Mouse (Mus musculus): ENCODE results near the gene Efna5.

Gene Efna5

DNA sequence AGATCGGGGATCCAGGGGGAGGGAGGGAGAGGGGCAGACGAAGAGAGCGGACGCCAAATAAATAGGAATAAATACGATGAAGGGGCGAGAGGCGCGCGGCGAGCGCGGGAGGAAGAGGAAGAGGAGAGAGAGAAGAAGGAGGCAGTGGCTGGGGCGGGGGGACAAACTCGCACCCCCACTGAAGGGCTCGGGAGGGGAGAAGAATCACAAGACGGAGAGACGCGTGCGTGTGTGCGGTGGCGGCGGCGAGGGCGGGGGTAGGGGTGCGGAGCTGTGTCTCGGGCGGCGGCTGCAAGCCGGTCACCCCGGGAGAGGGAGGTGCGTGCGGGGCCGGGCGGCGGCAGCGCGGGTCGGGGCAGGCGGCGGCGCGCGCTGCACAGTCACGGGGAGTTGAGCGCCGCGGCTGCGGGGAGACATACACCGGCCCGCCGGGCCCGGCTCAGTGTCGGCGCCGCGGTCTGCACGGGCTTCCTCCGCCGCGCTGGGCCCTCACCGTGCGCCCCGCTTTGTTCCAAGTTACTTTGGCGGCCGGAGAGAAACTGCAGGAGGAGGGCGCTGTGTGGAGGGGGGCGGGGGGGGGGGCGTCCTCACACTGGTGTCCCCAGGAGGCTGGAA, at the start of gene Efna5:
Efna5 (minus strand) TSS at position 142 of the 615 bp plus-strand sequence.
- peak; percentile 55 for DNase-seq

GRCm38 (mm10) chr17:62915304-62915703, 34.2 kb upstream of the Efna5 start:
- DNase-seq: no peak

- DNase-seq: no peak
These were observed 24.8 kb upstream of the Efna5 start for GRCm38 (mm10) chr17:62905692-62906445.

DNA sequence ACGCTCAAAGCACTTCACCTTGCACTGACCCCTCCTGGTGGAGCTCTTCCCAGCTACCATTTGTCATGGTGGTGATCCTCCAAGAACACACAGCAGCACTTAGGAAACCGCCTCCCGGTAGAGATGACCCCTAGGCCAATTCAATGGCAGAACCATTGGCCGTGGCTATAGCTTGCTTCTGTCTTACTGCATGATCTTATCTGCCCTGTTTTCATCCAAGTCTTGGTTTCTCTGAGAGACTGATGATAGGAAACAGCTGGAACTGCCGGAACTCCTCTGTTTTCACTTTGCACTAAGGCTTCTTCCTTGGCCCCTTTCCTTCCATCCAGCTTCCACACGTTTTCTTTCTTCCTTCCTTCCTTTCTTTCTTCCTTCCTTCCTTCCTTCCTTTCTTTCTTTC, 17.9 kb upstream of the Efna5 start:
- peak; percentile 12 for DNase-seq

GRCm38 (mm10) chr17:62889991-62890390, 8.9 kb upstream of the Efna5 start:
- DNase-seq: no peak

DNA sequence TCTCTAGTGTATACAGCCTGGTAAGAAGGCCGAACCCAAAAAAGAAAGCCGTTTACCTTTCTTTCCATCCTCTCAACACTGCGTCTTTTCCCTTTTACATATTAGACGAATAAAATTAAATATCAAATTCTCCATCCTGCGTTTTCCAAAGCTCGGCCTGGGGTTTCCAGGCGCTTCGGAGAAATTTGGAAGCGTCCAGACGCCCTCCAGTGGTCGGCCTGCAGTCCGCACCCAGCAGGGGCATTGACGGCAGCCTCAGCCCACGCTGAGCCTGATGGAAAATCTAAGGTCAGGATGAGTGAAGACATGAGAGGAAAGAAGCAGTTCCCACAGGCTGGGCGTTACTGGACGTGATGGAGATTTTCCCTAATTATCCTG, 3.0 kb upstream of the Efna5 start:
- DNase-seq: peak; percentile 89

GRCm38 (mm10) chr17:62883476-62884128, 2.5 kb upstream of the Efna5 start:
- DNase-seq: peak; percentile 57

DNA sequence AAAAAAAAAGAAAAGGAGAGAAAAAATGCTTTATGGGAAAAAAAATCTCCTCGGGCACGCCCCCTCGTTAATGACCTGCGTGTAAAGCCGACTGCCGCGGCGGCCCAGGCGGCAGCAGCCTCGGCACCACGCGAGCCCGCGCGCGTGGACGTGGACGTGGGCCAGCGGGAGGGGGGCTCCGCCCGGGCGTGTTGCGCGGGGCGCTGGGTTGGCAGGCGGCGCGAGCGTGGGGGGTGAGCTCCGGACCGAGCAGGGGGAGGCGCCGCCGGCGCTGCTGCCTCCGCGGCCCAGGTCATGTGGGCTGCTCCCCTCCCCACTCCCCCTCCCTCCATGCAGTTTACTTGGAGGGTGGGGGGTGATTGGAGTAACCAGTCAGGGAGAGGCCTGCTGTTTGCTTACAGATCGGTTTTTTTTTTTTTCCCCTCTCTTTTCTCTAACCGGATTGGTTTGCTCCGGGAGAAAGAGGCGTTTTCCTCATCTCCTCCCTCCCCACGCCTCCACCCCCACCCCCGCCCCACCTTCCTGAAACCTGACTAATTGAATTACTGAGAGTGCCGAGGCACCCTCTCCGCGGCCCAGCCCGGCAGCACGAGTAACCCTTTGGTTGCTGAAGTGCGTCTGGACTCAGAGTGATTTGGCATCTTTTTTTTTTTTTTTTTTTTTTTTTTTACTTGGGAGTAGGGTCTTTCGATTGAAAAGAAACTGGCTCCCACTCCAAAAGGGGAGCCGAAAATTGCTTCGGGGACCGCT, 1.8 kb upstream of the Efna5 start:
- peak; percentile 87 for DNase-seq

- peak; percentile 63 for DNase-seq
These were observed 941 bp upstream of the Efna5 start for GRCm38 (mm10) chr17:62881791-62882725.

DNA sequence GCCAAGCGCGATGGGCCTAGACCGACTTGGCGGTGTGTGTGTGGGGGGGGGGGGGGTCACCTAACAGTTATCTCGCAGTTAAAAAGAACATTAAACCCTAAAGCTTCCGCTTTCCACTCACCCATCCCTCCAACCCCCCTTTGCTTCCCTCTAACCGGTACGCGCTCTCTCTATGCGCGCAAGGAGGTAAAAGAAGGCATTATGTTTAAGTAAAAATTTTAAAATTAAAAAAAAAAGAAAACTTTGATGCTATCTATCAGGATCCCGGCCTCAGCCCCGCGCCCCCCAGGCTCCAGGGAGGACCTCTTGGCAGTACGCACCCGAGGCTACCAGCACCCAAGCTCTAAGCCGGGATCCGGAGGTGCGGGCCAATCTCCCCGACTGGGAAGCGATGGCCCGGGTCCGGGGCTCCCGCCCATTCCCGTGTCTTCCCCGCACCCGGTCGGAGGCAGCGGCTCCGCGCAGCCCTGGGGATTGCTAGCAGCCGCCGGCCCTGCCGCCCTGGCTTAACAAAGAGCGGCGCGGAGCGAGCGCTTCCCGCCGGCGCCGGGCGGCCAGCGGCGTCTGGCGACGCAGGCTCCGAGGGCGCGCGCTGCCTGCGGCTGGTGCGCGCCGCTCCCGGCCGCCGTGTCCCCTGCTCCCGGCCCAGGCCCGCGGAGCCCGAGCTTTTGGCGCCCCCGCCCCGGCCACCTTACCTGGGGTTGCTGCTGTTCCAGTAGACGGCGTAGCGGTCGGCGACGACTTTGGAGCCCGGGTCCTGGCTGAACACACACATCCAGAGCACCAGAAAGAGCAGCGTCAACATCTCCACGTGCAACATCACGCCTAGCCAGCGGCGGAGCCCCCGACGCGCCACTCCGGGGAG, 574 bp downstream of the Efna5 start:
- peak; percentile 67 for DNase-seq

DNA sequence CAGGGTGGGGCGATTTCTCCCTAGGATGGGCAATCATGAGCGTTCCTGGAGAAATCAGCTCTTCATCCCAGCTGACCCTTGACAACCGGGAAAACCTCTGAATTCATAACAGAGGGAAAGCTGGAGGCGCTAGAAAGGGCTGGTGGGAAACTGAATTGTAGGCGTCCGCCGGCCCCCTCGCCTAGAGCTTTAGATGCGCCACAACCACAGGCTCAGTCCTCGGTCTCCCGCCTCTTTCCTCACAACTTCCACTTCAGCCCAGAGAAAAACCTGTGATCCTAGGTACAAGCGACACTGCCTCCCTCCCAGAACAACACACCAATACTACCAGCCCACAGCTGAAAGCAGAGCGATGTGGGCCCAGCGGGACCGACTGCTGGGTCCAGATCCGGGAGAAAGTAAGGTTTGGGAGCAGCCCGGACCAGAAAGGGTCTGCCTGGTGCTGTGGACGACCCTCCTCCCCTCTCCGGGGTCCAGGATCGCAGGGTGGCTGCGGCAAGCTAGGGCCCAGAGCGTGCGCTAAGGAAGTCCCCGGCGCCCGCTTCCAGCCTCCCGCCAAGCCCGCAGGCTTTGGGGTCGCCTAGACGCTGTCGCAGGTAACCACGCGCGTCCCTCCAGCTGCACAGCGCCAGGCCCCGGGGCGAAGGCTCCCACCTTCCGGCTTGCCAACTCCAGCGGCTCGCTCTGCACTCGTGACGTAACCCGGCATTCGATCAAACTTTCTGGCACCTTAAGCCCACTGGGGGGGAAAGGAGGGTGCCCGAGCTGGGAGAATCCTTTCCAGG, 1.4 kb downstream of the Efna5 start:
- DNase-seq: peak; percentile 59

- no peak for DNase-seq
These were observed 5.4 kb downstream of the Efna5 start for GRCm38 (mm10) chr17:62875727-62876126.

DNA sequence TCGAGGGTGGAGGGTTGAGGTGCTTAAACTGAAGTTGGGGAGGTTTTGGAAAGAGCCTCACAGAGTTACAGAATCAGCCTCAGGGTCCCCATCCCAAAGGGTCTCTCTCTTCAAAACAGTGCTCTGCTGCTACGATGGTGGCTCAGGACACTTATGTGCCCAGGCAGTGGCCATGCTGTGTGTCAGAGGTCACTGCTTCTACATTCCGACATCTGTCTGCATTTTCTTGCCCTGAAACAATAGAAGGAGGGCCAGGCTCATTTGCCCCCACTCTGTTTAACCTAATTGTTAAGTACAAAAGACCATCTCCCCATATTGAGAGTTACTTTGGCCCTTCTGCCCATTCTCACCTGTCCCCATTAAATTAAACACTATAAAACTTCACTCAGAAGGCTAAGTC, 9.2 kb downstream of the Efna5 start:
- no peak for DNase-seq

DNA sequence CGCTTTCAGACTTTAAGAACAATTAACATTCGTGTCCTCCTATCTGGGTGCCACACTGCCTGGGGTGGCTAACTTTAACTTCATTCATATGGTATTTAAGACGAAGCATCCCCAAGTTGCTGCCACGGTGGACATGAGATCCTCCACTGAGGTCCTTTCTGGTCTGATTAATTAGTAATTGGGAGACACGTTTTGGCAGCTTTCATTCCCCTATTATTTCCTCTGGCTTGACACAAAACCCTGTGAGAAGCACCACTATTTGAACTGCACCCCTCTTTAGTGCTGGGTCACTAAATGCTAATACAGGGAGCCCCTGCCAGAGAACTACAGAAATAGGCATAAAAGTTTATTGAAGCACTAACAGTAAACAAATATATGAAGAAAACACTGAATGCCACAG, 9.9 kb downstream of the Efna5 start:
- no peak for DNase-seq

DNA sequence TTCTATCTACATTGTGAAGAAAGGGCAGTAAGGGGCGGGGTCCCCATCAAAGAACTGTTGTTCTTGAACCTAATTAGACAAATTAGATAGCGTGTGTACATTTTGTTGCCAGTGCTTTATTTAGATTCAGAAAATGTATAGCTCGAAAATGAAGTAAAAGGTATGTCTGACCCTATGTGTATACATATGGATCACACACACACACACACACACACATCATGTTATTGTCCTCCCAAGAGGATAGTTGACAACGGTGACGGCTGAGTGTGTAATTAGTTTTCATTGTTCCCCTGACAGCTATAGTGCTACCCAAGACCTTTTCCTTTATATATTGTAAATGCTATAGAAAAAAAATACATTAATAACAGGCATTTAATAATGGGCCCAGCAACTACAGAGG, 10.7 kb downstream of the Efna5 start:
- DNase-seq: no peak

DNA sequence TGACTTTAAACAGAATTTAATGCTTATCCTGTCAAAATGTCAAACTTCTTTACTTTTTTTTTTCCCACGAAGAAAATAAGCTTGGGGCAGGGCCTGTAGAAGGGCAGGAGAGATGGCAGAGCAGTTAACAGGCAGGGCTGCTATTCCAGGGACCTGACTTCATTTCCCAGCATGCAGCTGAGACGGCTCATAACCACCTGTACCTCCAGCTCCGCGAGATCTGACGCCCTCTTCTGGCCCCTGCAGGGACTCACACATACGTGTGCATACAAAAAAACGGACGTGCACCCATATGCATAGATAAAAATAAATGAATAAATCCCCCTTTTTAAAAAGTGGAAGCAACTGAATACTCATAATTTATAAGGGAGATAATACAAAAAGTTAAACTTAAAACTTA, 16.2 kb downstream of the Efna5 start:
- DNase-seq: no peak

GRCm38 (mm10) chr17:62863004-62863403, 18.1 kb downstream of the Efna5 start:
- DNase-seq: no peak

DNA sequence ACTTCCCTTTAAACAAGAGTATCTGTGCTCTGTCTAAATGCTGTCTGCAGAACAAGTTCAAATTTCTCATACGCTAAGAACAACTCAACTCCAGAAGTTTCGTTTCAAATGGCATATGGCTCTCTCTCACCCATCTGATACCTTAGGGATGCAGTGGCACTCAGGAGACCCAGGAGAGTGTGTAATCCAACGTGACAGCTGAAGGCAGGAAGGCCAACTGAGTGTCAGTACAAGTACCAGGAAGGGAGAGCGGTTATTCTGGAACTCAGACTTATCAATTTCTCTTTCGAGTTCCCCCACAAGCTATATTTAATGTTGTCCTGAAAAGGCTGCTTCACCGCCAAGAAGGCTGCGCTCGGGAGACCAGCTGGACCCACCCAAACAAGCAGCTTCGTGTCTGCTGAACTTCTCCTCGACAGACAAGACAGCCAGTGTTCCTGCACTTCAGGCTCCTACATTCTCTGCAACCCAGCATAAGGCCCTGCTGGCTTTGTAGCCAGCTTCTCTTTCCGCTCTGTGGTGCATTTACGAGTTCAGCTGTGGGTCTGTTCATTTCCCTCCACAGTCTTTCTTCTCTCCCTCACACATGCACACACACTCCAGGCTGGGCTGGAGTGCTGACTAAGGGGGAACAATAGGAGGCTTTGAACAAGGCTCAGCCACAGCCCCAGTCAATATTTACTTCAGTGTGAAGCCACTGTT, 18.7 kb downstream of the Efna5 start:
- peak; percentile 8 for DNase-seq

- DNase-seq: no peak
These were observed 23.8 kb downstream of the Efna5 start for GRCm38 (mm10) chr17:62857275-62857674.

DNA sequence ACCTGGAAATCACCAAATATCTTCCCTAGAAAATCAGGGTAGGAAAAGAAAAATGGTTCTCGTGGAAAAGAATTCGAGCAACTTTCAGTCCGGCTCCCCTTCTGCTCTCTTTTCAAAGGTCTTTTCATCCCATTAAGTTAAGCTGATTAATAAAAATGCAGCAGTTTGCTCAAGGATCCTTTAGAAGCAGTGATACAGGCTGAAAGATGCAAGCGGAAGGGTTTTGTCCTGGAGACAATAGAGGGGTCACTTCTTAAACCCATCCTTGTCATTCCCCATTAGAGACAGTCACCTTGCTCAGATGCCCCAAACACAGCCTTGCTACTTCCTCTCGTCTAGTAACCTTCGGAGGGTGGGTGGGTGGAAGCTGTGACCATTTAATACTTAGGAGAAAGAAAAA, 27.4 kb downstream of the Efna5 start:
- no peak for DNase-seq
